Mouse (Mus musculus): ENCODE data around the gene Arsb. TPM values are rescaled to one million over a fixed set of nuclear protein-coding genes. Genes with fewer than 3 reads are reported as not detected.

Arsb gene
- total and polyA plus RNA-seq, 2 experiments, result 7.3 to 19.1 TPM

- no peak for TF ChIP-seq POLR2A (IDR thresholded peaks at IDR 0.05; ENCODE audit: extremely low read depth, insufficient read depth, low read length)
- TF ChIP-seq CTCF (IDR thresholded peaks at IDR 0.05; ENCODE audit: low read depth, low read length), result no peak
- WGBS, result 96% methylated on average over 2 of the region's 2 CpGs
- H3K36me3 ChIP-seq (ENCODE audit: control insufficient read depth, insufficient read depth, low read length), result no peaks in the 10 kb centered on the region
Observed at GRCm38 (mm10) chr13:93816127-93816526, 44.7 kb downstream of the Arsb start.

GRCm38 (mm10) chr13:93816688-93817331 lies 45.4 kb downstream of the Arsb start:
- TF ChIP-seq CTCF (IDR thresholded peaks at IDR 0.05; ENCODE audit: low read depth, low read length) (no peak), POLR2A (IDR thresholded peaks at IDR 0.05; ENCODE audit: extremely low read depth, insufficient read depth, low read length) (no peak)
- no peaks in the 10 kb centered on the region for H3K27me3 ChIP-seq (ENCODE audit: control insufficient read depth, insufficient read depth, low read length)
- H3K79me2 ChIP-seq (ENCODE audit: control insufficient read depth, insufficient read depth, low read length), result no peaks in the 10 kb centered on the region
- no peak overlapping the region for H3K4me3 ChIP-seq (ENCODE audit: insufficient read depth, low read depth, low read length)
- 91% methylated on average over 9 of the region's 9 CpGs for WGBS
- no peaks in the 10 kb centered on the region for H3K36me3 ChIP-seq (ENCODE audit: control insufficient read depth, insufficient read depth, low read length)
- no peak overlapping the region for H3K27ac ChIP-seq (replicated peaks; ENCODE audit: insufficient read depth, low read depth, low read length)
- DNase-seq (ENCODE audit: extremely low read depth, low read depth, low spot score), result no peak
- peaks cover 5% of the 10 kb centered on the region for H3K4me1 ChIP-seq (ENCODE audit: control insufficient read depth, insufficient read depth, low read length)
- H3K9ac ChIP-seq (ENCODE audit: low read depth, low read length), result no peak overlapping the region

More at GRCm38 (mm10) chr13:93816127-93816526, 44.7 kb downstream of the Arsb start:
- DNase-seq (ENCODE audit: extremely low read depth, low read depth, low spot score), result no peak
- no peaks in the 10 kb centered on the region for H3K27me3 ChIP-seq (ENCODE audit: control insufficient read depth, insufficient read depth, low read length)
- H3K4me1 ChIP-seq (ENCODE audit: control insufficient read depth, insufficient read depth, low read length), result peaks cover 4% of the 10 kb centered on the region
- no peak overlapping the region for H3K27ac ChIP-seq (replicated peaks; ENCODE audit: insufficient read depth, low read depth, low read length)
- no peaks in the 10 kb centered on the region for H3K79me2 ChIP-seq (ENCODE audit: control insufficient read depth, insufficient read depth, low read length)
- H3K9ac ChIP-seq (ENCODE audit: low read depth, low read length), result no peak overlapping the region
- no peak overlapping the region for H3K4me3 ChIP-seq (ENCODE audit: insufficient read depth, low read depth, low read length)

GRCm38 (mm10) chr13:93820173-93820572 lies 48.7 kb downstream of the Arsb start:
- no peak for TF ChIP-seq POLR2A (IDR thresholded peaks at IDR 0.05; ENCODE audit: extremely low read depth, insufficient read depth, low read length)
- Histone ChIP-seq H3K79me2 (ENCODE audit: control insufficient read depth, insufficient read depth, low read length) (no peaks in the 10 kb centered on the region), H3K4me3 (ENCODE audit: insufficient read depth, low read depth, low read length) (no peak overlapping the region), H3K27ac (replicated peaks; ENCODE audit: insufficient read depth, low read depth, low read length) (no peak overlapping the region), H3K4me1 (ENCODE audit: control insufficient read depth, insufficient read depth, low read length) (peaks cover 6% of the 10 kb centered on the region), H3K9ac (ENCODE audit: low read depth, low read length) (no peak overlapping the region), H3K27me3 (ENCODE audit: control insufficient read depth, insufficient read depth, low read length) (no peaks in the 10 kb centered on the region), H3K36me3 (ENCODE audit: control insufficient read depth, insufficient read depth, low read length) (no peaks in the 10 kb centered on the region)
- DNase-seq (ENCODE audit: extremely low read depth, low read depth, low spot score), result no peak
- WGBS, result 93% methylated on average over 4 of the region's 4 CpGs

- TF ChIP-seq POLR2A (IDR thresholded peaks at IDR 0.05; ENCODE audit: extremely low read depth, insufficient read depth, low read length), result no peak
- TF ChIP-seq CTCF (IDR thresholded peaks at IDR 0.05; ENCODE audit: low read depth, low read length), result no peak
- peaks cover 6% of the 10 kb centered on the region for H3K4me1 ChIP-seq (ENCODE audit: control insufficient read depth, insufficient read depth, low read length)
- no peak overlapping the region for H3K4me3 ChIP-seq (ENCODE audit: insufficient read depth, low read depth, low read length)
- H3K36me3 ChIP-seq (ENCODE audit: control insufficient read depth, insufficient read depth, low read length), result no peaks in the 10 kb centered on the region
- no peak overlapping the region for H3K9ac ChIP-seq (ENCODE audit: low read depth, low read length)
- DNase-seq (ENCODE audit: extremely low read depth, low read depth, low spot score), result peak; percentile 98
- no peaks in the 10 kb centered on the region for H3K79me2 ChIP-seq (ENCODE audit: control insufficient read depth, insufficient read depth, low read length)
- H3K27me3 ChIP-seq (ENCODE audit: control insufficient read depth, insufficient read depth, low read length), result no peaks in the 10 kb centered on the region
- H3K27ac ChIP-seq (replicated peaks; ENCODE audit: insufficient read depth, low read depth, low read length), result peak overlapping the region; percentile 11
- WGBS, result 15% methylated on average over 6 of the region's 6 CpGs
Observed at GRCm38 (mm10) chr13:93822001-93822400, 50.6 kb downstream of the Arsb start.

GRCm38 (mm10) chr13:93825792-93826558 lies 54.5 kb downstream of the Arsb start:
- Histone ChIP-seq H3K9ac (ENCODE audit: low read depth, low read length) (no peak overlapping the region), H3K4me1 (ENCODE audit: control insufficient read depth, insufficient read depth, low read length) (peaks cover 6% of the 10 kb centered on the region), H3K36me3 (ENCODE audit: control insufficient read depth, insufficient read depth, low read length) (no peaks in the 10 kb centered on the region), H3K4me3 (ENCODE audit: insufficient read depth, low read depth, low read length) (no peak overlapping the region), H3K27me3 (ENCODE audit: control insufficient read depth, insufficient read depth, low read length) (no peaks in the 10 kb centered on the region), H3K27ac (replicated peaks; ENCODE audit: insufficient read depth, low read depth, low read length) (no peak overlapping the region), H3K79me2 (ENCODE audit: control insufficient read depth, insufficient read depth, low read length) (no peaks in the 10 kb centered on the region)
- DNase-seq (ENCODE audit: extremely low read depth, low read depth, low spot score), result no peak
- TF ChIP-seq POLR2A (IDR thresholded peaks at IDR 0.05; ENCODE audit: extremely low read depth, insufficient read depth, low read length) (no peak), CTCF (IDR thresholded peaks at IDR 0.05; ENCODE audit: low read depth, low read length) (no peak)
- WGBS, result 94% methylated on average over 7 of the region's 7 CpGs

- no peaks in the 10 kb centered on the region; the same call in 1 of the 2 replicates for H3K36me3 ChIP-seq (ENCODE audit: control insufficient read depth, insufficient read depth, low read length)
- 92% methylated on average over 2 of the region's 2 CpGs for WGBS
- no peaks in the 10 kb centered on the region for H3K27me3 ChIP-seq (ENCODE audit: control insufficient read depth, insufficient read depth, low read length)
- no peak for DNase-seq (ENCODE audit: extremely low read depth, low read depth, low spot score)
- TF ChIP-seq POLR2A (IDR thresholded peaks at IDR 0.05; ENCODE audit: extremely low read depth, insufficient read depth, low read length), result no peak
- no peak overlapping the region for H3K4me3 ChIP-seq (ENCODE audit: insufficient read depth, low read depth, low read length)
- H3K9ac ChIP-seq (ENCODE audit: low read depth, low read length), result no peak overlapping the region
- no peaks in the 10 kb centered on the region; the same call in 1 of the 2 replicates for H3K4me1 ChIP-seq (ENCODE audit: control insufficient read depth, insufficient read depth, low read length)
- H3K27ac ChIP-seq (replicated peaks; ENCODE audit: insufficient read depth, low read depth, low read length), result no peak overlapping the region
- H3K79me2 ChIP-seq (ENCODE audit: control insufficient read depth, insufficient read depth, low read length), result no peaks in the 10 kb centered on the region
Observed at GRCm38 (mm10) chr13:93827745-93828144, 56.3 kb downstream of the Arsb start.
